Mouse (Mus musculus) forebrain, embryonic 14.5 days (tissue): ENCODE data around the gene Glmp. TPM values are rescaled to one million over a fixed set of nuclear protein-coding genes. Genes with fewer than 3 reads are reported as not detected.
"Not testable (repeated sequence)": the region's sequence is repeated elsewhere in the genome, so short reads cannot be mapped to it uniquely, and the experiment has no call there.

Source experiments
- ATAC-seq: fragments of 200-750 bp; cut with Nextera tagmentation; 2 replicates; pipeline ENCODE4 v1.8.0; 2017; ENCODE audit warnings: mild to moderate bottlenecking, moderate library complexity
- DNase-seq: peaks from one replicate; pipeline ENCODE4 v3.0.0-alpha.2; 2015; ENCODE audit warnings: low spot score
- H3K27ac ChIP-seq: fragments of 300-500 bp; sonication (generic); 2 replicates; pipeline ENCODE4 v1.5.1; 2014; ENCODE audit warnings: low read depth, mild to moderate bottlenecking, control low read depth, low read length, moderate library complexity
- H3K27me3 ChIP-seq: fragments of 300-500 bp; sonication (generic); replicated peaks from 2 replicates; pipeline ENCODE4 v1.6.1; 2014; ENCODE audit warnings: low read length, control low read depth, mixed read lengths; ENCODE audit not compliant: control insufficient read depth, insufficient read depth
- H3K36me3 ChIP-seq: fragments of 300-500 bp; sonication (generic); 2 replicates; pipeline ENCODE4 v1.6.1; 2014; ENCODE audit warnings: low read length, control low read depth; ENCODE audit not compliant: control insufficient read depth, insufficient read depth
- H3K4me1 ChIP-seq: fragments of 300-500 bp; sonication (generic); 2 replicates; pipeline ENCODE4 v1.6.1; 2014; ENCODE audit warnings: antibody characterized with exemption, low read length, control low read depth; ENCODE audit not compliant: control insufficient read depth, insufficient read depth
- H3K4me2 ChIP-seq: fragments of 300-500 bp; sonication (generic); 2 replicates; pipeline ENCODE4 v1.6.1; 2014; ENCODE audit warnings: mild to moderate bottlenecking, control low read depth, low read length
- H3K4me3 ChIP-seq: fragments of 300-500 bp; sonication (generic); 2 replicates; pipeline ENCODE4 v1.5.1; 2014; ENCODE audit warnings: low read depth, low read length, control low read depth
- H3K9ac ChIP-seq: fragments of 300-500 bp; sonication (generic); 2 replicates; pipeline ENCODE4 v1.6.1; 2014; ENCODE audit warnings: mild to moderate bottlenecking, low read length, control low read depth, moderate library complexity
- H3K9me3 ChIP-seq: fragments of 300-500 bp; sonication (generic); replicated peaks from 2 replicates; pipeline ENCODE4 v1.6.1; 2016; ENCODE audit warnings: low read length, control low read depth, mixed read lengths; ENCODE audit not compliant: control insufficient read depth
- WGBS: fragments of 180-500 bp; shearing (Covaris S2); extraction: QIAGEN DNeasy Blood & Tissue Kit; methylation state at CpG from one replicate; pipeline ENCODE4 v1.1.7; 2014; 5-methylcytosine and 5-hydroxymethylcytosine counted together
- polyA plus RNA-seq: library from polyadenylated mRNA; unstranded; fragments of >200 nt; fragmentation: Nextera tagmentation; extraction: Ambion mirVana; gene quantifications from 2 replicates; pipeline ENCODE4 v1.2.1, GENCODE M21; 2014

The Glmp gene
- polyA plus RNA-seq, 1 experiment from 2014 or later, result 63.4 TPM

- Histone ChIP-seq H3K36me3 (peaks cover 24% of the 10 kb centered on the region), H3K4me2 (peak overlapping the region; percentile 5; the same call in 1 of the 2 replicates), H3K9me3 (peaks cover 4% of the 10 kb centered on the region; the same call in 1 of the 2 replicates), H3K4me3 (no peak overlapping the region), H3K9ac (no peak overlapping the region; the same call in 1 of the 2 replicates), H3K27ac (no peak overlapping the region), H3K27me3 (0 out of 2 replicates have a peak, but pooled peaks cover 6% of the 10 kb centered on the region), H3K4me1 (no peaks in the 10 kb centered on the region)
- ATAC-seq (0 out of 2 replicates have a peak, but pooled peaks have one; percentile 12), DNase-seq (no peak)
- 44% methylated on average over 34 of the region's 34 CpGs for WGBS
Measured at GRCm38 (mm10) chr3:88365705-88366361, 41.0 kb downstream of the Glmp start.

GRCm38 (mm10) chr3:88366830-88367428 lies 42.1 kb downstream of the Glmp start:
- ATAC-seq, result peak; percentile 85
- H3K27me3 ChIP-seq, H3K9ac ChIP-seq, H3K4me1 ChIP-seq, H3K9me3 ChIP-seq: not testable (repeated sequence)
- Histone ChIP-seq H3K27ac (0 out of 2 replicates have a peak overlapping the region, but pooled peaks have one; percentile 48), H3K4me3 (0 out of 2 replicates have a peak overlapping the region, but pooled peaks have one; percentile 15), H3K4me2 (peak overlapping the region; percentile 23; the same call in 1 of the 2 replicates), H3K36me3 (peaks cover 14% of the 10 kb centered on the region)
- 2% methylated on average over 17 of the region's 22 CpGs for WGBS
- DNase-seq, result peak; percentile 47

DNA sequence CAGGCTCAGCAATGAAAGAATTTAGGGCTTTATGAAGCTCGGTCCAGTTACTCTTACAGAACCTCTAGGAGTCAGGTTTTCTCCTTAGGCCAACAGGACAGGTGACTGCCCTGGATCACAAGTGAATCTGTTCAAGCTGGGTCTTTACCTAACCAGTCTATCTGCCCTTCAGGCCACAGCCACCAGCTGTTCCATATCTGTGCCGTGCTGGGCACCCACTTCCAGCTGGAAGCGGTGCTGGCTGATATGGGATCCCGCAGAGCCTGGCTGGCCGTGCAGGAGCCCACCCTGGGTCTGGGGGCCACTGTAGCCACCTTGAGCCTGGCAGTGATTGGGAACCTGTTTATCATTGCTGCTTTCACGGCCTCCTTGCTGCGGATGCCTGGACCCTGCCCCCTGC lies 42.7 kb downstream of the Glmp start:
- not testable (repeated sequence) for H3K4me2 ChIP-seq, DNase-seq, H3K27me3 ChIP-seq, H3K4me1 ChIP-seq, H3K36me3 ChIP-seq, H3K9me3 ChIP-seq, H3K27ac ChIP-seq, H3K9ac ChIP-seq, H3K4me3 ChIP-seq
- WGBS, result 39% methylated on average over 3 of the region's 7 CpGs
- peak; percentile 28 for ATAC-seq

DNA sequence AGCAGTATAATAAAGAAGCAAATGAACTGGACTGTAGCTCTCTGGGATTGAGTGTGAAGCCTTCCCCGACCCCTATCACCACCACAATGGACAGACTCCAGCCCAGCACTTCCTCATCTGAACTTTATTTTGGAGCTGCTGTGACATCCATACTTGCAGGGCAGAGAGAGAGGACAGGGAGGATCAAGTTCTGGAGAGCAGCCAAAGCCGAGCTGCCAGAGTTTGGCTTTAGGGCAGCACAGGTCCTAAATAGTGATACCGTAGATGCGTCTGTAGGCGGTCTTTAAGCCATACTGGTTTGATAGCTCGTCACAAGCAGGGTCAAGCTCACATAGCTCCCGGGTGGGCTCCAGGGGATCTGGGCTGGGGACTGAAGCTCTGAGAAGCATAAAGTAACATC lies 43.7 kb downstream of the Glmp start:
- H3K9me3 ChIP-seq, ATAC-seq, H3K4me1 ChIP-seq, DNase-seq, H3K27ac ChIP-seq, H3K4me3 ChIP-seq, H3K36me3 ChIP-seq, H3K27me3 ChIP-seq, H3K4me2 ChIP-seq, H3K9ac ChIP-seq: not testable (repeated sequence)
- 89% methylated on average over 7 of the region's 7 CpGs for WGBS

DNA sequence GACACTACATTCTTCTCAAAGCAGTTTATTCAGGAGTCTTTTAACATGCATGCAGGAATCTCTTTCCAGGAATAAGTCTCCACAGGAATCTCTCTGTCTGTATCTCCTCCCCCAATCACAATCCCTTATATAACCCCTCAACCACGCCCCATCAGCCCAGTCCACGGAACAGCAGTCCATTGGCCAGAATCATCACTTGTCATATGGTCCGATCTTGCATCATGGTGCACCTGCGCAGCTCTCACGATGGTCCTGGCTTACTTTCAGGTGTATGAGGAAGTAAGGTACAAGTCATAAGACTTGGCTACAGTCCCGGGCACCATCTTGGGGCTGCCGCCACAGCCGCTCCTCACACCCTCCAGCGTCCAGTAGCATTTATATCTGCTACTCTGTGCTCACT lies 47.8 kb downstream of the Glmp start, which contains the start of gene Bglap3:
Bglap3 (minus strand) TSS at position 101 of the 400 bp plus-strand sequence.
- not testable (repeated sequence) for H3K9ac ChIP-seq, ATAC-seq

DNA sequence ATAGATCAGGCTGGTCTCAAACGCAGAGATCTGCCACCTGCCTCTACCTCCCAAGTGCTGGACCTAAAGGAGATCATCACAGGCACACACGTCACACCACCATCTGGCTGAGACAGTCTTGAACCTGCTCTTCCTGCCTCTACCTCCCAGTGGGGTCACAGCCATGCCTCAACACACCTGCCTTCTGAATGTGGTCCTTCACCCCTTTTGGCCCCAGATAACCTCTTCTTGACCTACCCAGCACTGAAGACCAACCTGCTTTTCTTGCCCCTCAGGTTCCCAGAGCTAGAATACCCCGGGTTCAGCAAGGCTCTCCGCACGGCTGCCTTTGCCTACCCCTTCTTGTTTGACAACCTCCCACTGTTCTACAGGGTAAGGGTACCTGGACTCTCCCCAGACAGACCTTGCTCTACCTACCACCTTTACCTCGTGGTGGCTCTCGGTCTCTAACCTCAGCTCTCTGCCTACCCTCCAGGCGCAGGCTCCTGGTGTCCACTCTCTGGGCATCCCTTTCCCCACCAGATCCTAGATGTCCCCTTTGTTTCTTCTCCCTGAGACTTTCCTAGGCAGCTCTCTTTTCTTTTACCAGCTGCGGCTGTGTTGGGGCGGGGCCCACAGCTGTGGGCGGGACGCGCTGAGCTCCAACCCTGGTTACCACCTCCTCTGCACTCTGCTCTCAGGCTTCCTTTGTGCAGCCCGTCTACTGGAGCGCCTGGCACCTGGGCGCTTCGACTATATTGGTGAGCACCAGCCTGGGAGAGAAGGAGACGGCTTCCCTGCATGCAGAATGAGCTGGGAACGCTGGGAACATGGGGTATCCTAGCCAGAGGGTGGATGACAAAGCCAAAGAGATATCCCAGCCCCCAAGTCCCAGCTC lies 51.2 kb downstream of the Glmp start:
- ATAC-seq, result peak; percentile 96
- H3K4me3 ChIP-seq, result not testable (repeated sequence)

More for the DNA sequence above, 47.8 kb downstream of the Glmp start, which contains the start of gene Bglap3:
- 94% methylated on average over 9 of the region's 9 CpGs for WGBS
- not testable (repeated sequence) for H3K4me2 ChIP-seq, H3K36me3 ChIP-seq, DNase-seq, H3K4me3 ChIP-seq, H3K27ac ChIP-seq, H3K4me1 ChIP-seq, H3K9me3 ChIP-seq, H3K27me3 ChIP-seq

GRCm38 (mm10) chr3:88376644-88377043 lies 51.8 kb downstream of the Glmp start:
- not testable (repeated sequence) for H3K36me3 ChIP-seq, H3K4me2 ChIP-seq, H3K4me3 ChIP-seq, H3K27me3 ChIP-seq, H3K9me3 ChIP-seq, H3K9ac ChIP-seq, DNase-seq, H3K4me1 ChIP-seq
- WGBS, result 26% methylated on average over 5 of the region's 7 CpGs
- 0 out of 2 replicates have a peak overlapping the region, but pooled peaks have one; percentile 57 for H3K27ac ChIP-seq
- ATAC-seq, result peak; percentile 21

More for the DNA sequence above, 51.2 kb downstream of the Glmp start:
- H3K9ac ChIP-seq, H3K36me3 ChIP-seq, H3K4me1 ChIP-seq, H3K27me3 ChIP-seq, H3K9me3 ChIP-seq: not testable (repeated sequence)
- Histone ChIP-seq H3K27ac (peak overlapping the region; percentile 57), H3K4me2 (peak overlapping the region; percentile 22; the same call in 1 of the 2 replicates)
- 11% methylated on average over 16 of the region's 19 CpGs for WGBS
- peak; percentile 73 for DNase-seq

- not testable (repeated sequence) for H3K4me3 ChIP-seq, H3K9me3 ChIP-seq, H3K27me3 ChIP-seq, ATAC-seq, H3K36me3 ChIP-seq, H3K4me1 ChIP-seq, H3K4me2 ChIP-seq, H3K27ac ChIP-seq, H3K9ac ChIP-seq, DNase-seq
- 67% methylated on average over 4 of the region's 5 CpGs for WGBS
Measured at GRCm38 (mm10) chr3:88378599-88378998, 53.8 kb downstream of the Glmp start, which contains the start of gene Bglap2. Gene Bglap2 (minus strand): TSS chr3:88378699.
